Mouse (Mus musculus) MEL (cell line): ENCODE measurements around the gene Tmem179b. TPM values are rescaled to one million over a fixed set of nuclear protein-coding genes. Genes with fewer than 3 reads are reported as not detected.
A peak's percentile ranks its signal among the peaks of the same experiment; 100 is the strongest.

Experiments
- DNase-seq: peaks from one replicate; pipeline ENCODE4 v3.0.0; 2011; ENCODE audit warnings: low read depth, low spot score
- H3K27ac ChIP-seq: 2 replicates; pipeline ENCODE4 v1.5.1; 2012; ENCODE audit warnings: low read depth, mild to moderate bottlenecking, control low read depth, low read length, moderate library complexity; ENCODE audit not compliant: control insufficient read depth
- H3K27me3 ChIP-seq, 2 experiments: fragments of 150-350 bp in 1 of 2; sonication (generic) in 1 of 2; 2 replicates each; pipeline ENCODE4 v1.6.1; 2012; ENCODE audit warnings: low read length in 2 of 2, mild to moderate bottlenecking in 2 of 2, improper control_type of control experiment in 1 of 2, moderate library complexity in 1 of 2; ENCODE audit not compliant: insufficient read depth in 2 of 2, control insufficient read depth in 1 of 2
- H3K36me3 ChIP-seq, 2 experiments: 2 replicates each; pipeline ENCODE4 v1.6.1; 2012 to 2014; ENCODE audit warnings: low read length in 2 of 2, improper control_type of control experiment in 1 of 2, inconsistent platforms in 1 of 2, mild to moderate bottlenecking in 1 of 2; ENCODE audit not compliant: insufficient read depth in 2 of 2, control insufficient read depth in 1 of 2
- H3K4me1 ChIP-seq, 2 experiments: fragments of 150-350 bp in 1 of 2; sonication (generic) in 1 of 2; 2 replicates each; pipeline ENCODE4 v1.6.1; 2012; ENCODE audit warnings: low read length in 2 of 2, improper control_type of control experiment in 1 of 2, mild to moderate bottlenecking in 1 of 2; ENCODE audit not compliant: insufficient read depth in 2 of 2, control insufficient read depth in 1 of 2
- H3K4me3 ChIP-seq, 2 experiments: fragments of 150-350 bp in 1 of 2; sonication (generic) in 1 of 2; 2 replicates each; pipeline ENCODE4 v1.5.1; 2012; ENCODE audit warnings: low read depth in 2 of 2, low read length in 2 of 2, mild to moderate bottlenecking in 2 of 2, moderate library complexity in 2 of 2, control low read depth in 1 of 2, improper control_type of control experiment in 1 of 2; ENCODE audit not compliant: control insufficient read depth in 1 of 2, insufficient read depth in 1 of 2
- H3K79me2 ChIP-seq: 2 replicates; pipeline ENCODE4 v1.6.1; 2012; ENCODE audit warnings: mild to moderate bottlenecking, low read length, moderate library complexity; ENCODE audit not compliant: control insufficient read depth, poor library complexity, insufficient read depth
- H3K9ac ChIP-seq: 2 replicates; pipeline ENCODE4 v1.6.1; 2012; ENCODE audit warnings: low read depth, mild to moderate bottlenecking, control low read depth, low read length, moderate library complexity; ENCODE audit not compliant: control insufficient read depth, poor library complexity, severe bottlenecking
- H3K9me3 ChIP-seq: fragments of 150-350 bp; sonication (generic); replicated peaks from 2 replicates; pipeline ENCODE4 v1.6.1; 2012; ENCODE audit warnings: mild to moderate bottlenecking, low read length, improper control_type of control experiment, moderate library complexity; ENCODE audit not compliant: insufficient read depth
- BHLHE40 ChIP-seq: IDR thresholded peaks from 2 replicates; pipeline ENCODE4 v1.6.1; 2012; ENCODE audit warnings: low read depth, mild to moderate bottlenecking, inconsistent platforms, low read length, improper control_type of control experiment, borderline replicate concordance
- CHD2 ChIP-seq: IDR thresholded peaks from 2 replicates; pipeline ENCODE4 v1.6.1; 2011; ENCODE audit warnings: low read length, improper control_type of control experiment
- CTCF ChIP-seq, 3 experiments: IDR thresholded peaks in 2 of 3; conservative IDR thresholded peaks in 1 of 3; 2 replicates each; pipeline ENCODE4 v1.5.1; 2011 to 2012; ENCODE audit warnings: low read length in 3 of 3, low read depth in 2 of 3, mild to moderate bottlenecking in 2 of 3, improper control_type of control experiment in 1 of 3, inconsistent platforms in 1 of 3, mixed read lengths in 1 of 3, moderate library complexity in 1 of 3; ENCODE audit not compliant: control insufficient read depth in 1 of 3, insufficient read depth in 1 of 3, poor library complexity in 1 of 3, severe bottlenecking in 1 of 3
- E2F4 ChIP-seq: IDR thresholded peaks from 2 replicates; pipeline ENCODE4 v1.6.1; 2011; ENCODE audit warnings: low read depth, low read length, improper control_type of control experiment, borderline replicate concordance
- ELF1 ChIP-seq: IDR thresholded peaks from 2 replicates; pipeline ENCODE4 v1.6.1; 2014; ENCODE audit warnings: low read depth, mild to moderate bottlenecking, inconsistent platforms, low read length, improper control_type of control experiment, moderate library complexity
- EP300 ChIP-seq, 2 experiments: IDR thresholded peaks; 2 replicates each; pipeline ENCODE4 v1.6.1; 2011; ENCODE audit warnings: improper control_type of control experiment in 2 of 2, low read length in 2 of 2, low read depth in 1 of 2, mild to moderate bottlenecking in 1 of 2
- ETS1 ChIP-seq: IDR thresholded peaks from 2 replicates; pipeline ENCODE4 v1.6.1; 2012; ENCODE audit warnings: low read depth, mild to moderate bottlenecking, inconsistent platforms, low read length, improper control_type of control experiment, moderate library complexity
- GATA1 ChIP-seq: IDR thresholded peaks from 2 replicates; pipeline ENCODE4 v1.6.1; 2011; ENCODE audit warnings: low read depth, low read length, improper control_type of control experiment
- HCFC1 ChIP-seq: IDR thresholded peaks from 2 replicates; pipeline ENCODE4 v1.6.1; 2012; ENCODE audit warnings: low read depth, mild to moderate bottlenecking, inconsistent platforms, low read length, improper control_type of control experiment, moderate library complexity
- JUND ChIP-seq: IDR thresholded peaks from 2 replicates; pipeline ENCODE4 v1.6.1; 2011; ENCODE audit warnings: low read depth, mild to moderate bottlenecking, improper control_type of control experiment, low read length
- KAT2A ChIP-seq: conservative IDR thresholded peaks from 2 replicates; pipeline ENCODE4 v1.6.1; 2012; ENCODE audit warnings: low read depth, low read length, improper control_type of control experiment, inconsistent platforms
- MAFK ChIP-seq: IDR thresholded peaks from 2 replicates; pipeline ENCODE4 v1.6.1; 2011; ENCODE audit warnings: low read depth, mild to moderate bottlenecking, low read length, improper control_type of control experiment, borderline replicate concordance
- MAZ ChIP-seq: IDR thresholded peaks from 2 replicates; pipeline ENCODE4 v1.6.1; 2012; ENCODE audit warnings: low read depth, mild to moderate bottlenecking, inconsistent platforms, low read length, improper control_type of control experiment
- MXI1 ChIP-seq: IDR thresholded peaks from 2 replicates; pipeline ENCODE4 v1.6.1; 2011; ENCODE audit warnings: mild to moderate bottlenecking, low read depth, low read length, improper control_type of control experiment
- MYC ChIP-seq: IDR thresholded peaks from 2 replicates; pipeline ENCODE4 v1.6.1; 2011; ENCODE audit warnings: low read depth, mild to moderate bottlenecking, low read length, improper control_type of control experiment, moderate library complexity
- NRF1 ChIP-seq: IDR thresholded peaks from 2 replicates; pipeline ENCODE4 v1.6.1; 2014; ENCODE audit warnings: low read depth, mild to moderate bottlenecking, inconsistent platforms, low read length, improper control_type of control experiment, moderate library complexity; ENCODE audit not compliant: poor library complexity, insufficient read depth, severe bottlenecking
- POLR2AphosphoS2 ChIP-seq: IDR thresholded peaks from 2 replicates; pipeline ENCODE4 v1.6.1; 2011; ENCODE audit warnings: low read length, improper control_type of control experiment
- POLR2AphosphoS5 ChIP-seq: IDR thresholded peaks from 2 replicates; pipeline ENCODE4 v1.6.1; 2012; ENCODE audit warnings: low read depth, borderline replicate concordance, mild to moderate bottlenecking, inconsistent platforms, low read length, moderate library complexity, mixed read lengths
- SIN3A ChIP-seq: IDR thresholded peaks from 2 replicates; pipeline ENCODE4 v1.6.1; 2012; ENCODE audit warnings: low read length, improper control_type of control experiment, inconsistent platforms
- SMC3 ChIP-seq: IDR thresholded peaks from 2 replicates; pipeline ENCODE4 v1.6.1; 2011; ENCODE audit warnings: low read depth, low read length, improper control_type of control experiment
- TAL1 ChIP-seq: IDR thresholded peaks from 2 replicates; pipeline ENCODE4 v1.6.1; 2012; ENCODE audit warnings: mild to moderate bottlenecking, inconsistent platforms, low read length, moderate library complexity, mixed read lengths
- TBP ChIP-seq: IDR thresholded peaks from 2 replicates; pipeline ENCODE4 v1.8.0; 2011; ENCODE audit warnings: low read depth, low read length, improper control_type of control experiment
- TCF12 ChIP-seq: IDR thresholded peaks from 2 replicates; pipeline ENCODE4 v1.6.1; 2014; ENCODE audit warnings: low read depth, mild to moderate bottlenecking, inconsistent platforms, low read length, improper control_type of control experiment, moderate library complexity
- UBTF ChIP-seq: IDR thresholded peaks from 2 replicates; pipeline ENCODE4 v1.6.1; 2012; ENCODE audit warnings: low read depth, mild to moderate bottlenecking, inconsistent platforms, low read length, improper control_type of control experiment, moderate library complexity, borderline replicate concordance; ENCODE audit not compliant: insufficient read depth
- USF1 ChIP-seq: IDR thresholded peaks from 2 replicates; pipeline ENCODE4 v1.6.1; 2014; ENCODE audit warnings: low read depth, mild to moderate bottlenecking, inconsistent platforms, low read length, improper control_type of control experiment, moderate library complexity
- USF2 ChIP-seq, 2 experiments: IDR thresholded peaks; 2 replicates each; pipeline ENCODE4 v1.6.1; 2011 to 2012; ENCODE audit warnings: improper control_type of control experiment in 2 of 2, low read length in 2 of 2, borderline replicate concordance in 1 of 2, inconsistent platforms in 1 of 2, low read depth in 1 of 2, mild to moderate bottlenecking in 1 of 2; ENCODE audit not compliant: insufficient read depth in 1 of 2
- ZKSCAN1 ChIP-seq: IDR thresholded peaks from 2 replicates; pipeline ENCODE4 v1.6.1; 2012; ENCODE audit warnings: low read depth, mild to moderate bottlenecking, inconsistent platforms, low read length, improper control_type of control experiment, moderate library complexity
- ZMIZ1 ChIP-seq: IDR thresholded peaks from 2 replicates; pipeline ENCODE4 v1.6.1; 2012; ENCODE audit warnings: low read depth, mild to moderate bottlenecking, inconsistent platforms, low read length, improper control_type of control experiment, moderate library complexity
- ZNF384 ChIP-seq: IDR thresholded peaks from 2 replicates; pipeline ENCODE4 v1.6.1; 2012; ENCODE audit warnings: low read depth, mild to moderate bottlenecking, inconsistent platforms, low read length, improper control_type of control experiment
- polyA plus RNA-seq, 2 experiments: library from polyadenylated mRNA; stranded (reverse) in 1 of 2; unstranded in 1 of 2; fragments of >175 nt in 1 of 2; fragments of >200 nt in 1 of 2; gene quantifications; 2 replicates each; pipeline versions ENCODE4 v1.2.1 to v1.2.4; 2012; ENCODE audit warnings: low replicate concordance in 2 of 2, low read depth in 1 of 2; ENCODE audit not compliant: insufficient read length in 2 of 2, insufficient read depth in 1 of 2, missing spikeins in 1 of 2
- total RNA-seq: library from RNA; depleted of rRNA; stranded (reverse); fragments of 300-350 nt; gene quantifications from 2 replicates; pipeline ENCODE4 v1.2.3, GENCODE M21; 2012

The Tmem179b gene
- total and polyA plus RNA-seq, 3 experiments: 60.0 to 101 TPM; not detected in 1

- H3K36me3 ChIP-seq: peaks cover 5 to 26% of the 10 kb centered on the region in 2 experiments
- no peak for DNase-seq
- H3K27me3 ChIP-seq: no peaks in the 10 kb centered on the region
- H3K4me3 ChIP-seq: peak overlapping the region; percentile 10 to 87
- peak overlapping the region; percentile 70 for H3K9ac ChIP-seq
- no peak for TF ChIP-seq USF2 (IDR thresholded peaks at IDR 0.05; ENCODE audit: borderline replicate concordance in 1 of 2, insufficient read depth in 1 of 2, low read depth in 1 of 2, low read length in 2 of 2)
- no peak for TF ChIP-seq TAL1
- no peak for TF ChIP-seq NRF1
- TF ChIP-seq E2F4: no peak
- TF ChIP-seq JUND: no peak
- no peak for TF ChIP-seq HCFC1
- TF ChIP-seq ETS1: no peak
- TF ChIP-seq BHLHE40: no peak
- TF ChIP-seq ZNF384: no peak
- no peak for TF ChIP-seq MAZ
- TF ChIP-seq POLR2AphosphoS5: no peak
- no peak for TF ChIP-seq KAT2A
- TF ChIP-seq CTCF (IDR thresholded peaks at IDR 0.05 in 2 of 3, conservative IDR thresholded peaks at IDR 0.05 in 1 of 3; ENCODE audit: control insufficient read depth in 1 of 3, insufficient read depth in 1 of 3, low read depth in 2 of 3, low read length in 3 of 3, poor library complexity in 1 of 3, severe bottlenecking in 1 of 3): no peak
- no peak for TF ChIP-seq TCF12
- TF ChIP-seq MXI1: no peak
- TF ChIP-seq MAFK: no peak
- TF ChIP-seq SIN3A: no peak
- no peak for TF ChIP-seq SMC3
- no peak for TF ChIP-seq ZKSCAN1
- no peaks in the 10 kb centered on the region for H3K9me3 ChIP-seq
- H3K79me2 ChIP-seq: peaks cover 46% of the 10 kb centered on the region
- H3K4me1 ChIP-seq: peaks cover 7 to 22% of the 10 kb centered on the region in 2 experiments; a peak in 3 of 4 replicates
- H3K27ac ChIP-seq: no peak overlapping the region
Observed at GRCm38 (mm10) chr19:8755652-8756051, 18.6 kb downstream of the Tmem179b start.

DNA sequence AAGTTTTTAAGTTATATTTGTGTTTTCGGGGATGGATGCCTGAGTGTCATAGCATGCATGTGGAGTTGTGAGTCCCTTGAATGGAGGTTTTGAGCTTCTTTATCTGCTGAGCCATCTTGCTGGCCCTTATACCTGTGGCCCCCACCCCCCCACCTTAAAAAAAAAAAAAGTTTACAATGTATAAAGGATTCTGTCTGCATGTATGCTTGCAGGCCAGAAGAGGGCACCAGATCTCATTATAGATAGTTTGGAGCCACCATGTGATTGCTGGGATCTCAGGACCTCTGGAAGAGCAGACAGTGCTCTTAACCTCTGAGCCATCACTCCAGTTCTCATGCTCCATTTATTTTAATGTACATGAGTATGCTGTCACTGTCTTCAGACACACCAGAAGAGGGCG is 26.9 kb downstream of the Tmem179b start:
- Histone ChIP-seq H3K4me3 (no peak overlapping the region), H3K36me3 (peaks cover 3 to 20% of the 10 kb centered on the region in 2 experiments), H3K4me1 (peaks cover 2 to 4% of the 10 kb centered on the region in 2 experiments; a peak in 3 of 4 replicates), H3K9ac (no peak overlapping the region), H3K27ac (no peak overlapping the region), H3K27me3 (no peaks in the 10 kb centered on the region), H3K79me2 (peaks cover 3% of the 10 kb centered on the region; the same call in 1 of the 2 replicates), H3K9me3 (no peaks in the 10 kb centered on the region)
- DNase-seq: peak; percentile 45
- TF ChIP-seq USF1 (peak; percentile 43; the same call in 1 of the 2 replicates), E2F4 (no peak), NRF1 (no peak), POLR2AphosphoS2 (no peak), GATA1 (no peak), HCFC1 (no peak), TBP (no peak), BHLHE40 (no peak), ZMIZ1 (no peak), ELF1 (no peak), EP300 (IDR thresholded peaks at IDR 0.05; ENCODE audit: low read depth in 1 of 2, low read length in 2 of 2) (no peak), KAT2A (no peak), SMC3 (peak; percentile 27; the same call in 1 of the 2 replicates), CTCF (IDR thresholded peaks at IDR 0.05 in 2 of 3, conservative IDR thresholded peaks at IDR 0.05 in 1 of 3; ENCODE audit: control insufficient read depth in 1 of 3, insufficient read depth in 1 of 3, low read depth in 2 of 3, low read length in 3 of 3, poor library complexity in 1 of 3, severe bottlenecking in 1 of 3) (peak in 2 of 3 experiments; percentile 39 to 48; a peak in 4 of 6 replicates), CHD2 (no peak), MXI1 (no peak; the same call in 1 of the 2 replicates), UBTF (no peak), ZKSCAN1 (no peak), MYC (peak; percentile 63)
